Mouse (Mus musculus): ENCODE measurements around the gene Ubl7.

The Ubl7 gene

GRCm38 (mm10) chr9:57921491-57922060 is 10.8 kb downstream of the Ubl7 start:
- DNase-seq (ENCODE audit: low read depth, low spot score) = no peak

GRCm38 (mm10) chr9:57922381-57922780 is 11.6 kb downstream of the Ubl7 start:
- no peak for DNase-seq (ENCODE audit: low read depth, low spot score)

- DNase-seq (ENCODE audit: low read depth, low spot score) = no peak
These were observed 12.3 kb downstream of the Ubl7 start for GRCm38 (mm10) chr9:57923046-57923445.

GRCm38 (mm10) chr9:57931166-57931767 is 20.5 kb downstream of the Ubl7 start:
- no peak for DNase-seq (ENCODE audit: low read depth, low spot score)

GRCm38 (mm10) chr9:57932253-57932652 is 21.5 kb downstream of the Ubl7 start:
- DNase-seq (ENCODE audit: low read depth, low spot score) = no peak

- DNase-seq (ENCODE audit: low read depth, low spot score) = no peak
These were observed 22.2 kb downstream of the Ubl7 start for GRCm38 (mm10) chr9:57932831-57933602.

GRCm38 (mm10) chr9:57935683-57936437 is 25.1 kb downstream of the Ubl7 start:
- DNase-seq (ENCODE audit: low read depth, low spot score) = peak; percentile 83

- DNase-seq (ENCODE audit: low read depth, low spot score) = no peak
These were observed 26.4 kb downstream of the Ubl7 start for GRCm38 (mm10) chr9:57937171-57937570.

GRCm38 (mm10) chr9:57937651-57938050 is 26.9 kb downstream of the Ubl7 start:
- DNase-seq (ENCODE audit: low read depth, low spot score) = no peak

- no peak for DNase-seq (ENCODE audit: low read depth, low spot score)
These were observed 27.7 kb downstream of the Ubl7 start for GRCm38 (mm10) chr9:57938225-57939055.

GRCm38 (mm10) chr9:57939431-57940348 is 28.9 kb downstream of the Ubl7 start, which contains the start of gene Sema7a:
Sema7a (plus strand) TSS chr9:57940112.
- peak; percentile 77 for DNase-seq (ENCODE audit: low read depth, low spot score)

- DNase-seq (ENCODE audit: low read depth, low spot score) = peak; percentile 43
These were observed 29.6 kb downstream of the Ubl7 start for GRCm38 (mm10) chr9:57940349-57940794.

- no peak for DNase-seq (ENCODE audit: low read depth, low spot score)
These were observed 30.3 kb downstream of the Ubl7 start for GRCm38 (mm10) chr9:57940861-57941638.

- DNase-seq (ENCODE audit: low read depth, low spot score) = no peak
These were observed 31.3 kb downstream of the Ubl7 start for GRCm38 (mm10) chr9:57942039-57942438.

- DNase-seq (ENCODE audit: low read depth, low spot score) = no peak
These were observed 32.3 kb downstream of the Ubl7 start for GRCm38 (mm10) chr9:57943067-57943466.

GRCm38 (mm10) chr9:57944572-57944971 is 33.8 kb downstream of the Ubl7 start:
- DNase-seq (ENCODE audit: low read depth, low spot score) = peak; percentile 67

- no peak for DNase-seq (ENCODE audit: low read depth, low spot score)
These were observed 35.2 kb downstream of the Ubl7 start for GRCm38 (mm10) chr9:57945771-57946616.

GRCm38 (mm10) chr9:57947381-57948030 is 36.7 kb downstream of the Ubl7 start:
- no peak for DNase-seq (ENCODE audit: low read depth, low spot score)

All from mesoderm, embryonic 11.5 days (tissue).